Mouse (Mus musculus): ENCODE data around the gene Fuca2. TPM values are rescaled to one million over a fixed set of nuclear protein-coding genes. Genes with fewer than 3 reads are reported as not detected.
A peak's percentile ranks its signal among the peaks of the same experiment; 100 is the strongest.

The Fuca2 gene
- polyA plus RNA-seq, 1 experiment from 2014 or later, result 39.8 TPM

DNA sequence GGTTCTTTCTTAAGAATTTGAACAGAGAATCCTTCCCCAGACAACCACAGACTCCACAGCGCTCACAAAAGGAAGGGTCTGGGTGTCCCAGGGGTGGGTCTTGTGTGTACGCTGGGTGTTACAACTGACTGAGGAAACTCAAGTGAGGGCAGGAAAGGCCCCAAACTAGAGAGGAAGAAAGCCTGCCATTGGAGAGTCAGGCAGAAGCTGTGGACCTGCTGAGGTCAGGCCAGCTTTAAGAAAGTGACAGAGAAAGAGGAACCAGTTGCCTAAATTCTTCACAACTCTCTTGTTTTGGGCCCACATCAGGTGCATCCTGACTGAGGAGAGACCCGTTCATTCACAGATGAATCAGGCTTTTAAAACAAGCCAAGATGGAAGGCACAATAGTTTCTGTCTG, 29.1 kb upstream of the Fuca2 start:
- WGBS (ENCODE audit: insufficient replicate concordance), result 46% methylated on average over 3 of the region's 3 CpGs
- peaks cover 28% of the 10 kb centered on the region for H3K27me3 ChIP-seq (ENCODE audit: insufficient read depth, low read length)
- DNase-seq, result peak; percentile 26
- peak; percentile 43 for ATAC-seq
- peaks cover 6% of the 10 kb centered on the region for H3K4me1 ChIP-seq (ENCODE audit: insufficient read depth)
- no peak overlapping the region for H3K27ac ChIP-seq (ENCODE audit: low read depth)
- H3K36me3 ChIP-seq (replicated peaks; ENCODE audit: insufficient read depth, low read length), result no peaks in the 10 kb centered on the region
- no peaks in the 10 kb centered on the region for H3K9me3 ChIP-seq (ENCODE audit: low read length)
- no peak overlapping the region for H3K4me3 ChIP-seq (ENCODE audit: low read depth, low read length)
- H3K4me2 ChIP-seq (ENCODE audit: low read depth, low read length), result no peak overlapping the region
- TF ChIP-seq EP300 (IDR thresholded peaks at IDR 0.05; ENCODE audit: low read depth) (no peak), CTCF (IDR thresholded peaks at IDR 0.05; ENCODE audit: low read depth) (no peak)
- H3K9ac ChIP-seq (replicated peaks), result no peak overlapping the region

DNA sequence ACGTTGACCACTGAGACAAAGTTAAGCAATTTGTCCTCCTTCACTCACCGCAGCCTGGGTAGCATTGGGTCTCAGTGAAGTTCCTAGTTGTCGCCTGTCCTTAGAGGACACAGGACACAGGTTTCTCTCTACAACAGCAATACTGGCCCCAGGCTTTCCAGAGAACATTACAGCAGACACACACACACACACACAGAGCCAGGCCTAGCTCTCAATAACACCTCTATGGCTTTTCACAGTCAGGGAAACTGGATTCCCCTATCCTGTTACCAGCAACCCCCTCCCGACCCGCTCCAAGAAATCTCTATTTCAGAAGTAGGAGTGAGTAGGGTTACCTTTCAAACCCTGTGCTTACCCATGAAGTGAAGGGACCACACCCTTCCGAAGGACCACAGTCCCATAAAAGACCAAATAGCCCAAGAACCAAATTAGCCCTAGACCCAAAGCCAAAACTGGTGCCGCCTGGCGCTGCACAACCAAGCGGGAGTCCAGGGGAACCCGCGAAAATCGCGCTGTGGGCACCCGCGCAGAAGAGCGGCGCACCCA, 26.0 kb upstream of the Fuca2 start:
- WGBS (ENCODE audit: insufficient replicate concordance), result 17% methylated on average over 13 of the region's 17 CpGs
- Histone ChIP-seq H3K4me2 (ENCODE audit: low read depth, low read length) (peak overlapping the region; percentile 95), H3K9ac (replicated peaks) (peak overlapping the region; percentile 62), H3K36me3 (replicated peaks; ENCODE audit: insufficient read depth, low read length) (no peaks in the 10 kb centered on the region), H3K27me3 (ENCODE audit: insufficient read depth, low read length) (peaks cover 28% of the 10 kb centered on the region), H3K4me1 (ENCODE audit: insufficient read depth) (peaks cover 6% of the 10 kb centered on the region), H3K9me3 (ENCODE audit: low read length) (no peaks in the 10 kb centered on the region), H3K4me3 (ENCODE audit: low read depth, low read length) (peak overlapping the region; percentile 68), H3K27ac (ENCODE audit: low read depth) (no peak overlapping the region)
- TF ChIP-seq EP300 (IDR thresholded peaks at IDR 0.05; ENCODE audit: low read depth) (no peak), CTCF (IDR thresholded peaks at IDR 0.05; ENCODE audit: low read depth) (no peak)
- DNase-seq, result no peak
- ATAC-seq, result no peak

DNA sequence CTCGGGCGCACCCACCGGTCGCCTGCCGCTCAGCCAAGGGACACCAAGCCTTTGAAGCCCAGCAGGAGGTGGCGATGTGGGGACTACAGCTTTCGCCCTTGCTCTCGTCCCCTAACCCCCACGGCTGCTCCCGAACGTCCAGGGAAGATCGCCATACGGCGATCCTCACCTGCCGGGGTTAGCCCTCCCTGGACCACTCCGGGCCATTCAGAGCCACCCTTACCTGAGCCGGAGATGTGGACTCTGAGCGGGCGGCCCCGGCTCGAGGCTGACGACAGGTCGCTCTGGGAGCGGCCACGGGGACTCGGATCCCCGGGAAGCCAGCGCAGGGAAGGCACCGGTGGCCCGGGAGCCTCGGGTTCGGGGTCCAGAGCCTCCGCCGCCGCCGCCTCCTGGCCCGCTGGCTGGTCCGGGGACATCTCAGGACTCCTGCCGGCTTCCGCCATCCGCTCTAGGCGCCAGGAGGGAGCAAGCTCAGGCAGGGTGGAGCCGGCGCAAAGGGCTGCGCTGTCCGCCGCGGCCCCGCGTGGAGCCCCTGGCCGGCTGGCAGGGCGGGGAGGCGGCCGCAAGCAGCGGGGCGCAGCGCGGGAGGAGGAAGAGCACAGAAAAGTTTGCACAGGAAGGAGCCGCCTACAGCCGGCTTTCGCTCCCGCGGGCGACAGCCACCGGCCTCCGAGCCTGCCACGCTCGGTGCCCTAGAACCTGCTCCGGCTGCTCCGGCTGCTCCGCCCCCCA, 25.3 kb upstream of the Fuca2 start, which contains the start of gene Phactr2:
Gene Phactr2 (minus strand): TSS at position 580 of the 735 bp plus-strand sequence.
- Histone ChIP-seq H3K27ac (ENCODE audit: low read depth) (peak within 1 kb of the TSS; percentile 35; the same call in 1 of the 2 replicates), H3K9me3 (ENCODE audit: low read length) (no peaks in the 10 kb centered on the region), H3K36me3 (replicated peaks; ENCODE audit: insufficient read depth, low read length) (no peaks in the 10 kb centered on the region), H3K4me1 (ENCODE audit: insufficient read depth) (peaks cover 6% of the 10 kb centered on the region), H3K27me3 (ENCODE audit: insufficient read depth, low read length) (peaks cover 28% of the 10 kb centered on the region), H3K4me2 (ENCODE audit: low read depth, low read length) (peak within 1 kb of the TSS; percentile 95), H3K9ac (replicated peaks) (peak within 1 kb of the TSS; percentile 62), H3K4me3 (ENCODE audit: low read depth, low read length) (peak within 1 kb of the TSS; percentile 68)
- DNase-seq (peak; percentile 55), ATAC-seq (peak; percentile 49)
- WGBS (ENCODE audit: insufficient replicate concordance), result 2% methylated on average over 63 of the region's 71 CpGs
- TF ChIP-seq EP300 (IDR thresholded peaks at IDR 0.05; ENCODE audit: low read depth) (no peak), CTCF (IDR thresholded peaks at IDR 0.05; ENCODE audit: low read depth) (no peak)

DNA sequence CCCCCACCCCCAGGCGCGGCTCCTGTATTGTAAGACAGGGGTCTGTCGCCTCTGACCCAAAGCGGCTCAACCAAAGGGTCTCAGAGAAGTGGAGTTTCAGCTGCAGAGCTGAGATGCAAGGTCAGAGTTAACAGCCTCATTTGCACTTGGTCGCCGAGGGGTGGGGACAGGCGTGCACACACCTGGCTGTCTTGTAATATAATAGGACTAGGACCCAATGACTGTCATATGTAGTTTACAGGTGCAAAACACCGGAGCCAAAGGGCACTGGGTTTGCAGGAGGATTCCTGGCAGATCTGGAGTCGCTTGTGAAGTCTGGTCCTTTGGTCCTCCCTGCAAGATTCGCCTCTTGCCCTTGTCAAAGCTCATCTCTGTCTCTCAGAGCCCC, 24.8 kb upstream of the Fuca2 start:
- no peak for ATAC-seq
- peak overlapping the region; percentile 62 for H3K9ac ChIP-seq (replicated peaks)

DNA sequence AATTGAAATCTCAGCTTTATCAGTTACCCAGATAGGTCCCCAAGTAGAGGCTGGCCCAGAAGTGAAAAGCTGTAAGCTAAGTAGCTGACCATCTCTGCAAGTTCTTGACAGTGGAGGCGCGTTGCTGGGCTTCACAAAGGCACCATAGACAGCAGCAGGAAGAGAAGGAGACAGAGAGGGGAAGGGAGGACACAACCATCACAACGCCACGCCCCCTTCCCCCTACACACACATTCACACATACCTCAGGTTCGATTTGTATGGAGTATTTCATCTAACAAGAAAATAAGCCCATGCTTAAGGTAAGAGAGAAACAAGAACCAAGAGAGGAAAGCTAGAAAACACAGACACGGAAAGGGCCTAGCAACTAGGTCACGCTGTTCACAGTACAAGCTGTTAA, 24.2 kb upstream of the Fuca2 start:
- H3K9me3 ChIP-seq (ENCODE audit: low read length), result no peaks in the 10 kb centered on the region
- no peak overlapping the region for H3K9ac ChIP-seq (replicated peaks)
- ATAC-seq (no peak), DNase-seq (no peak)
- H3K4me1 ChIP-seq (ENCODE audit: insufficient read depth), result peaks cover 6% of the 10 kb centered on the region
- peaks cover 28% of the 10 kb centered on the region for H3K27me3 ChIP-seq (ENCODE audit: insufficient read depth, low read length)
- peak overlapping the region; percentile 95 for H3K4me2 ChIP-seq (ENCODE audit: low read depth, low read length)
- 24% methylated on average over 7 of the region's 7 CpGs for WGBS (ENCODE audit: insufficient replicate concordance)
- no peaks in the 10 kb centered on the region for H3K36me3 ChIP-seq (replicated peaks; ENCODE audit: insufficient read depth, low read length)
- H3K4me3 ChIP-seq (ENCODE audit: low read depth, low read length), result peak overlapping the region; percentile 68; the same call in 1 of the 2 replicates
- H3K27ac ChIP-seq (ENCODE audit: low read depth), result no peak overlapping the region
- no peak for TF ChIP-seq EP300 (IDR thresholded peaks at IDR 0.05; ENCODE audit: low read depth)
- TF ChIP-seq CTCF (IDR thresholded peaks at IDR 0.05; ENCODE audit: low read depth), result no peak

More for the DNA sequence above, 24.8 kb upstream of the Fuca2 start:
- Histone ChIP-seq H3K27me3 (ENCODE audit: insufficient read depth, low read length) (peaks cover 28% of the 10 kb centered on the region), H3K9me3 (ENCODE audit: low read length) (no peaks in the 10 kb centered on the region), H3K36me3 (replicated peaks; ENCODE audit: insufficient read depth, low read length) (no peaks in the 10 kb centered on the region), H3K4me1 (ENCODE audit: insufficient read depth) (peaks cover 6% of the 10 kb centered on the region), H3K4me2 (ENCODE audit: low read depth, low read length) (peak overlapping the region; percentile 95), H3K27ac (ENCODE audit: low read depth) (no peak overlapping the region), H3K4me3 (ENCODE audit: low read depth, low read length) (peak overlapping the region; percentile 68)
- no peak for DNase-seq
- WGBS (ENCODE audit: insufficient replicate concordance), result 4% methylated on average over 10 of the region's 10 CpGs
- no peak for TF ChIP-seq CTCF (IDR thresholded peaks at IDR 0.05; ENCODE audit: low read depth)
- no peak for TF ChIP-seq EP300 (IDR thresholded peaks at IDR 0.05; ENCODE audit: low read depth)

DNA sequence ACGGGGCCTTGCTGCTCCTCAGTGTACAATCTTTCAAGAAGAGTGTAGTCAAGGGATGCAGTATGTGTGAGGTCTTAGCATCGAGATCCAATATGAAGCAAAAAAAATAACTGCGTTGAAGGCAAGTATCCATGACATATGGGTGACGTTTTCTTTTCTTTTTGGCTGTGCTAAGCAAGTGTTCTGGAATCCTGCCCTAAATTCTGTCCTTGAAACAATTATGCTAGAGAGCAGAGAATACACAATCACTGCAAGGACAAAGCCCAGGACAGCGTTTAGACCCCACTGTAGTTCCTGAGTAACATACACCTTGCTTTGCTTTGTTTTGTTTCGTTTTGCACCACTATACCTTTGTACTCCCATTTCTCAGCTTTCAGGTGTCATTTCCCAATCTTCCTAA, 20.0 kb upstream of the Fuca2 start:
- Histone ChIP-seq H3K36me3 (replicated peaks; ENCODE audit: insufficient read depth, low read length) (no peaks in the 10 kb centered on the region), H3K4me1 (ENCODE audit: insufficient read depth) (no peaks in the 10 kb centered on the region; the same call in none of the 2 replicates), H3K4me2 (ENCODE audit: low read depth, low read length) (no peak overlapping the region), H3K9me3 (ENCODE audit: low read length) (no peaks in the 10 kb centered on the region), H3K9ac (replicated peaks) (no peak overlapping the region), H3K4me3 (ENCODE audit: low read depth, low read length) (no peak overlapping the region), H3K27me3 (ENCODE audit: insufficient read depth, low read length) (peaks cover 9% of the 10 kb centered on the region), H3K27ac (ENCODE audit: low read depth) (no peak overlapping the region)
- WGBS (ENCODE audit: insufficient replicate concordance), result 78% methylated on average over 6 of the region's 6 CpGs
- TF ChIP-seq EP300 (IDR thresholded peaks at IDR 0.05; ENCODE audit: low read depth) (no peak), CTCF (IDR thresholded peaks at IDR 0.05; ENCODE audit: low read depth) (no peak)
- ATAC-seq, result no peak
- no peak for DNase-seq

Data from liver, postnatal 0 days (tissue).